Mouse (Mus musculus) ES-E14 (cell line): ENCODE measurements around the gene Myh10.

ENCODE experiments used
- CHD2 ChIP-seq: IDR thresholded peaks from 2 replicates; pipeline ENCODE4 v1.6.1; 2014; ENCODE audit warnings: mild to moderate bottlenecking, low read depth, low read length, inconsistent platforms
- HCFC1 ChIP-seq: IDR thresholded peaks from 2 replicates; pipeline ENCODE4 v1.6.1; 2012; ENCODE audit warnings: low read length, inconsistent platforms, borderline replicate concordance; ENCODE audit not compliant: insufficient read depth
- MAFK ChIP-seq: IDR thresholded peaks from 2 replicates; pipeline ENCODE4 v1.6.1; 2014; ENCODE audit warnings: mild to moderate bottlenecking, low read depth, low read length, inconsistent platforms; ENCODE audit not compliant: insufficient read depth
- ZC3H11A ChIP-seq: IDR thresholded peaks from 2 replicates; pipeline ENCODE4 v1.6.1; 2012; ENCODE audit warnings: low read depth, mild to moderate bottlenecking, inconsistent platforms, low read length, borderline replicate concordance
- ZNF384 ChIP-seq: IDR thresholded peaks from 2 replicates; pipeline ENCODE4 v1.6.1; 2012; ENCODE audit warnings: low read depth, low read length, inconsistent platforms

DNA sequence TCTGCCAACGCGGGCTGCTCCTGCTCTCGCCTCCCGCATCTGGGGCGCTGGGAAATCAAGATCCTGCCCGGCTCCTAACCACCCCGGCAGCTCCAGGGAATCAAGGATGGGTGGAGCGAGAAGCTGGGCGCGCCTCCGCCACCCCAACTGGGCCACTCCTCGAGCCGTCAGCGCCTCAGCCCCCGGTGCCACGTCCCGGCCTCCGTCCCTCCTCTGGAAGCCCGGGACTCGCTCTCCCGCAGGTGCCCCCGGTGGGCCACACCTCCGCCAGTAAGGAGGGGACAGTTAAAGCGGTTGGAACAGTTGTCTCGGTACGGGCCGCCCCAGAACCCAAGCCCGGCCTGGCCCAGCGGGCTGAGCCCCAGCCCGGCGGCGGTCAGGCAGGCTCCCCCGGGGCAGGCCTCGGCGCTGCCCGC is 161.1 kb downstream of the Myh10 start:
- TF ChIP-seq CHD2 = no peak
- TF ChIP-seq HCFC1 = no peak
- no peak for TF ChIP-seq MAFK
- no peak for TF ChIP-seq ZC3H11A
- TF ChIP-seq ZNF384 = no peak; the same call in 1 of the 2 replicates
